Mouse (Mus musculus) olfactory bulb, adult 2 months (tissue): ENCODE results near the gene Entpd8.

Experiments
- CTCF ChIP-seq: fragments of 200-500 bp; IDR thresholded peaks from 2 replicates; pipeline ENCODE4 v1.5.1; 2012; ENCODE audit warnings: low read depth, mild to moderate bottlenecking, low read length, moderate library complexity; ENCODE audit not compliant: insufficient read depth
- POLR2A ChIP-seq: fragments of 200-500 bp; IDR thresholded peaks from 2 replicates; pipeline ENCODE4 v1.6.1; 2012; ENCODE audit warnings: mild to moderate bottlenecking, low read depth, low read length, moderate library complexity; ENCODE audit not compliant: insufficient read depth

DNA sequence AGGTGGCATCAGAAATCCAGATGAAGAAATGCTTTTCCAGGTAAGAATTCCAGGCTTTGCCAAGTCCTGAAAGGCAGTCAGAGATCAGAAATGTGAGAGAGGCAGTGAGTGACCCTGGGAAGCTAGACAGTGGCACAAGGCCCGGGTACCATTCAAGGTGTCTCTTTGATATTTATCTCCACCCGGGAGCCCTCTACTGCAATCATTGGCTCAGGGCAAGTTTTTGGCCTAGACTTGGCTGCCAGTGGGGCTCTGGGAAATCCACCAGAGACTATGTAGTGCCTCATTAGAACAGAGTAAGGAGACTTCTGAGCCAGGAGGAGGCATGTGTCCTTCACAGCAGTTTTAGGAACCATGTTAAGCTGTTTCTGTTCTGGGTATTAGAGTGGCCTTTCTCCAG, 42.6 kb downstream of the Entpd8 start:
- no peak for TF ChIP-seq CTCF
- TF ChIP-seq POLR2A = no peak
